Mouse (Mus musculus) intestine, embryonic 15.5 days (tissue): ENCODE data around the gene Hist1h4b. TPM values are rescaled to one million over a fixed set of nuclear protein-coding genes. Genes with fewer than 3 reads are reported as not detected.
"Not testable (repeated sequence)": the region's sequence is repeated elsewhere in the genome, so short reads cannot be mapped to it uniquely, and the experiment has no call there.

Source experiments
- ATAC-seq: fragments of 200-750 bp; cut with Nextera tagmentation; 2 replicates; pipeline ENCODE4 v1.8.0; 2017; ENCODE audit warnings: moderate TSS enrichment, moderate library complexity
- H3K27ac ChIP-seq: fragments of 300-500 bp; sonication (generic); 2 replicates; pipeline ENCODE4 v1.5.1; 2015; ENCODE audit warnings: mild to moderate bottlenecking, inconsistent platforms
- H3K27me3 ChIP-seq: fragments of 300-500 bp; sonication (generic); replicated peaks from 2 replicates; pipeline ENCODE4 v1.6.1; 2015; ENCODE audit warnings: inconsistent platforms
- H3K36me3 ChIP-seq: fragments of 300-500 bp; sonication (generic); 2 replicates; pipeline ENCODE4 v1.6.1; 2015; ENCODE audit warnings: inconsistent platforms
- H3K4me1 ChIP-seq: fragments of 300-500 bp; sonication (generic); replicated peaks from 2 replicates; pipeline ENCODE4 v1.6.1; 2015; ENCODE audit warnings: inconsistent platforms
- H3K4me2 ChIP-seq: fragments of 300-500 bp; sonication (generic); replicated peaks from 2 replicates; pipeline ENCODE4 v1.6.1; 2015; ENCODE audit warnings: mild to moderate bottlenecking, inconsistent platforms
- H3K4me3 ChIP-seq: fragments of 300-500 bp; sonication (generic); replicated peaks from 2 replicates; pipeline ENCODE4 v1.5.1; 2015; ENCODE audit warnings: inconsistent platforms
- H3K9ac ChIP-seq: fragments of 300-500 bp; sonication (generic); 2 replicates; pipeline ENCODE4 v1.6.1; 2015; ENCODE audit warnings: inconsistent platforms
- H3K9me3 ChIP-seq: fragments of 300-500 bp; sonication (generic); 2 replicates; pipeline ENCODE4 v1.6.1; 2016; ENCODE audit warnings: inconsistent platforms
- WGBS: fragments of 180-500 bp; shearing (Covaris S2); methylation state at CpG from one replicate; pipeline ENCODE4 v1.1.7; 2015; 5-methylcytosine and 5-hydroxymethylcytosine counted together
- polyA plus RNA-seq: library from polyadenylated mRNA; unstranded; fragments of >200 nt; fragmentation: Nextera tagmentation; extraction: Ambion mirVana; gene quantifications from 2 replicates; pipeline ENCODE4 v1.2.1, GENCODE M21; 2015

The Hist1h4b gene
- polyA plus RNA-seq, 1 experiment from 2014 or later: 5.5 TPM

DNA sequence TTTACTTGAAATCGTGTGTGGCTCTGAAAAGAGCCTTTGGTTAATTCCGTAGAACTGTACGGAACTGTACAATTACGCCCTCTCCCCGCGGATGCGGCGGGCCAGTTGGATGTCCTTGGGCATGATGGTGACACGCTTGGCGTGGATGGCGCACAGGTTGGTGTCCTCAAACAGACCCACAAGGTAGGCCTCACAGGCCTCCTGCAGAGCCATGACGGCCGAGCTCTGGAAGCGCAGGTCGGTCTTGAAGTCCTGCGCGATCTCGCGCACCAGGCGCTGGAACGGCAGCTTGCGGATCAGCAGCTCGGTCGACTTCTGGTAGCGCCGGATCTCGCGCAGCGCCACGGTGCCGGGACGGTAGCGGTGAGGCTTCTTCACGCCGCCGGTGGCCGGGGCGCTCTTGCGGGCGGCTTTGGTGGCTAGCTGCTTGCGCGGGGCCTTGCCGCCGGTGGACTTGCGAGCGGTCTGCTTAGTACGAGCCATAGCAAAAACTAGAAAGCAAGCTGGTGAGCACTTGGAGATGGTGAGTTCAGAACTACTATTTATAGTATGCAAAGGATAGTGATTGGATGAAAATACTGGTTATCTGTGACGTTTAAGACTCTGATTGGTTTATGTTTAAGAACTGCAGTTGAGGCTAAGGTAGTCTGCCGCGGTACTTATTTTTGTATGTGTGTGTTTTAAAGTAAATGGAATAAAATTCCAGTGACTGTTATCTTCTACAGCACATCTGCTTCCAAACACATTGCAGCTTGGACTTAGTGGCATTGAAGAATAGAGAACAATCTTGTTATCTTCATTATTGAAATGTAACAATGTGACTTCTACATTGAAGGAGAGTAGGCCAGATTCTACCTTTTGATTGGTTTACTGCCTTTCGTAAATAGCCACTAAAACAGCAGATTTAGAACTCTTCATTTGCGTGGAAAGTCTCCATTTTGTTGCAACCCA, 5.3 kb downstream of the Hist1h4b start, which contains the start of gene Hist1h3a:
Gene Hist1h3a, minus strand, starts transcription at position 516 of the 951 bp plus-strand sequence.
- not testable (repeated sequence) for H3K9me3 ChIP-seq, H3K36me3 ChIP-seq, H3K27me3 ChIP-seq
- peak; percentile 73 for ATAC-seq
- Histone ChIP-seq H3K4me2 (peak within 1 kb of the TSS; percentile 86), H3K4me1 (peaks cover 12% of the 10 kb centered on the region), H3K9ac (peak within 1 kb of the TSS; percentile 47), H3K27ac (peak within 1 kb of the TSS; percentile 97), H3K4me3 (peak within 1 kb of the TSS; percentile 50)
- under 1% methylated on average over 36 of the region's 52 CpGs for WGBS

DNA sequence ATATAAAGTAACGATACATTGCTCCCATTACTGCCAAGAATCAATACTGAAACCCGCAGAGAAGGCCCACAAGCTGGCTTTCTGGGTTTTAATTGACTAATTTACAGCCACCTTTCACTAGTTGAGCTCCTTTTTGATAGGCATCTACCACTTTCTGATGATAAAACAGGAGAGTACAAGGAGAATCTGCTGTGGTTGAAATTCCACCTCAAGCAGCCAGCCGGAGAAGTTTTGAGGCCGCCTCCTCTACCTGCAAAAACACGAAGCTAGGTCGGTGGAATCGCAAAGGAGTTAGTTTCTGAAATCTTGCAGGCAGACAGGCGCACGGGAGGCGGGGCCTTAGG, 6.4 kb downstream of the Hist1h4b start:
- WGBS: 0% methylated on average over 10 of the region's 10 CpGs
- H3K27ac ChIP-seq: peak overlapping the region; percentile 97
- H3K4me3 ChIP-seq: peak overlapping the region; percentile 50
- H3K4me1 ChIP-seq: peaks cover 12% of the 10 kb centered on the region
- H3K4me2 ChIP-seq: peak overlapping the region; percentile 86
- no peaks in the 10 kb centered on the region for H3K9me3 ChIP-seq
- H3K9ac ChIP-seq: peak overlapping the region; percentile 47
- H3K36me3 ChIP-seq: no peaks in the 10 kb centered on the region
- H3K27me3 ChIP-seq: no peaks in the 10 kb centered on the region
- ATAC-seq: no peak

DNA sequence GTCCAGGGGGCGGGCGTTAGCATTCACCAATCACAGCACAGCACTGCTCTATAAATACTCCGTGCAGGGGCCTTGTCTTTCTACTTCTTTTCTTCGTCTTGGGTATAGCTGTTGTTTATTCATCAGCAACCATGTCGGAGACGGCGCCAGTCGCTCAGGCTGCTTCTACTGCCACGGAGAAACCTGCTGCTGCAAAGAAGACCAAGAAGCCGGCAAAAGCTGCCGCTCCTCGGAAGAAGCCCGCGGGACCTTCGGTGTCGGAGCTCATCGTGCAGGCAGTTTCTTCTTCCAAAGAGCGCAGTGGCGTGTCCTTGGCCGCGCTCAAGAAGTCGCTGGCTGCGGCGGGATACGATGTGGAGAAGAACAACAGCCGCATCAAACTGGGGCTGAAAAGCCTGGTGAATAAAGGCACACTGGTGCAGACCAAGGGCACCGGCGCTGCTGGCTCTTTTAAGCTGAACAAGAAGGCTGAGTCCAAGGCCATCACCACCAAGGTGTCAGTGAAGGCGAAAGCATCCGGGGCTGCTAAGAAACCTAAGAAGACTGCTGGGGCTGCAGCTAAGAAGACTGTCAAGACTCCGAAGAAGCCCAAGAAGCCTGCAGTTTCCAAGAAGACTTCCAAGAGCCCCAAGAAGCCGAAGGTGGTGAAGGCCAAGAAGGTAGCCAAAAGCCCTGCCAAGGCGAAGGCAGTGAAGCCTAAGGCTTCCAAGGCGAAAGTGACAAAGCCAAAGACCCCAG, 6.9 kb downstream of the Hist1h4b start, which contains the start of gene Hist1h1a:
Gene Hist1h1a, plus strand, starts transcription at position 81 of the 738 bp plus-strand sequence.
- H3K9me3 ChIP-seq: no peaks in the 10 kb centered on the region
- peak; percentile 76 for ATAC-seq
- H3K4me3 ChIP-seq: peak within 1 kb of the TSS; percentile 50
- 4% methylated on average over 34 of the region's 34 CpGs for WGBS
- peak within 1 kb of the TSS; percentile 73 for H3K9ac ChIP-seq
- peak within 1 kb of the TSS; percentile 86 for H3K4me2 ChIP-seq
- H3K36me3 ChIP-seq: no peaks in the 10 kb centered on the region
- no peaks in the 10 kb centered on the region for H3K27me3 ChIP-seq
- H3K27ac ChIP-seq: peak within 1 kb of the TSS; percentile 97
- peaks cover 12% of the 10 kb centered on the region for H3K4me1 ChIP-seq

DNA sequence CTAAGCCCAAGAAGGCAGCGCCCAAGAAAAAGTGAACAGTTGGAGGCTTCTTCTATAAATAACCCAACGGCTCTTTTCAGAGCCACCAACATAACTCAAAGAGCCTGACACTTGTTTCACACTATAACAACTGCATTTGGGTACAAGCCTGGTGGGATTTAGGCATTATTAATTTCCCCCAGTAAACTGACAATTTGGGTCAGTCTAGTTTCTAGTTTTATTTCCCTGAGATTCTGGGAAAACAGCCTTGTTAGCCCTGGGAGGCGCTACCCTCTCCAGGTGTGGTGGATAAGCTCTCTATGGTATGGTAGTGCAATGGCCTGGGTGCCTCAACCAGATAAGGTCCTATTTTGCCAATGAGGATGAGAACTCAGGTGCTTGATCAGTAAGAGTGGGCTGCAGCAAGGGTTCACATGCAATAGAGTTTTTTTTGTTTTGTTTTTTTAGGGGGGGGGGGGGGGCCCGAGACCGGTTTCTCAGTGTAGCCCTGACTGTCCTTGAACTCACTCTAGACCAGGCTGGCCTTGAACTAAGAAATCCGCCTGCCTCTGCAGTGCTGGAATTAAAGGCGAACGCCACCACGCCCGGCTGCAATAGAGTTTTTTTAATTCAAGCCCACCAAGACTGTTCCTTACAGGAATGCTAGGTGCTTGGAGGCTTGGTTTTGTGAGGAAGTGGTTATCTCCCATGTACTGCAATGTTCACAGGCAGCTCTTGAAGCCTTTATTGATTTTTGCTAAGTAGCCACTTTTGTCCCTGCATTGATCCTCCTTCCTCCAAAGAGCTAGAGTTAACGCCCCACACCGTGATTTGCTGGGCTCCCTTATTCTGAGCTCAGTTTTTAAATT, 7.7 kb downstream of the Hist1h4b start:
- Histone ChIP-seq H3K9ac (peak overlapping the region; percentile 73), H3K36me3 (no peaks in the 10 kb centered on the region), H3K4me1 (peaks cover 12% of the 10 kb centered on the region), H3K27ac (peak overlapping the region; percentile 97), H3K4me2 (peak overlapping the region; percentile 86), H3K27me3 (no peaks in the 10 kb centered on the region), H3K4me3 (peak overlapping the region; percentile 50), H3K9me3 (no peaks in the 10 kb centered on the region)
- ATAC-seq: no peak
- 36% methylated on average over 12 of the region's 12 CpGs for WGBS

- no peak overlapping the region for H3K27ac ChIP-seq
- no peak overlapping the region for H3K4me3 ChIP-seq
- WGBS: 69% methylated on average over 1 of the region's 1 CpGs
- H3K9ac ChIP-seq: no peak overlapping the region
- H3K27me3 ChIP-seq: no peaks in the 10 kb centered on the region
- no peak overlapping the region for H3K4me2 ChIP-seq
- peaks cover 10% of the 10 kb centered on the region for H3K4me1 ChIP-seq
- H3K36me3 ChIP-seq: no peaks in the 10 kb centered on the region
- no peaks in the 10 kb centered on the region for H3K9me3 ChIP-seq
- ATAC-seq: no peak
Observed at GRCm38 (mm10) chr13:23765172-23765513, 8.3 kb downstream of the Hist1h4b start.

DNA sequence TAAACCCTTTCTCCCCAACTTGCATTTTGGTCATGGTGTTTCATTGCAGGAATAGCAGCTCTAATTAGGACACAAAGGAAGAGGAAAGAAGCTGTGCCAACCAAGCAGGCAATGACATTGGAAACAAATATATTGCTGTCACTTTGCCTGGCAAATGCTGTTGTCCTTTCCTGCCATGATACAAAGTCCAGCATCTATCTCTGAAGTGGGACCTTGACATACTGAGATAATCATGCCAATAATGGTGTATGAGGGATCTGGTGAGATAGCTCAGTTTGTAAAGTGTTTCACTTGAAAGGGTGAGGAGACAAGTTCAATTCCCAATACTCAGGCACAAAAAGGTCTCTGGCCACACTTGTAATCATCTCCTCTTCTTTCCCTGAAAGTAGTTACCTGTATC, 10.0 kb downstream of the Hist1h4b start:
- no peaks in the 10 kb centered on the region for H3K27me3 ChIP-seq
- H3K9ac ChIP-seq: no peak overlapping the region
- ATAC-seq: no peak
- H3K27ac ChIP-seq: no peak overlapping the region
- no peaks in the 10 kb centered on the region for H3K9me3 ChIP-seq
- H3K4me2 ChIP-seq: no peak overlapping the region
- H3K4me1 ChIP-seq: peaks cover 6% of the 10 kb centered on the region
- H3K36me3 ChIP-seq: no peaks in the 10 kb centered on the region
- no peak overlapping the region for H3K4me3 ChIP-seq

DNA sequence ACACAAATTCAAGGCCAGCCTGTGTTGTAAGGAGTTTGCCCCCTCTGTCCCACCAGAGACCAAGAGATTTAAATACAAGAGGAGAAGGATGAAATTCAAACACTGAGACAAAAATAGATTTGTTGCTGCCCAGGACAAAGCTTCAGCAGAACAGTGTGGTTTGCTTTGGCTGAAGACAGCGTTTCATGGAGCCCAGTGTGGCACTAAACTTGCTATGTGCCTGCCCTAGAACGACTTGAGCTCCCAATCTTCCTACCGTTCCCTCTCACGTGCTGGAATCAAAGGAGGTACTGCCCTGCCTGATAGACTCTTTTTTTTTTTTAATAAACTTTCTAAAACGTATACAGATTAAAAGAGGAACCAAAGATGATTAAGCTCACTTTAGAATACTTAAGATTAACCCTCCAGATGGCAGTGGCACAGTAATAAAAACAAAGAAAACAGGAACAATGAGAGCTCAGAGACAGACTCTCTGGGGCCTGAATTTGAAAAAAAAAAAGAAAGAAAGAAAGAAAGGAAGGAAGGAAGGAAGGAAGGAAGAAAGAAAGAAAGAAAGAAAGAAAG, 12.1 kb downstream of the Hist1h4b start:
- H3K36me3 ChIP-seq: no peaks in the 10 kb centered on the region
- no peaks in the 10 kb centered on the region for H3K27me3 ChIP-seq
- no peak overlapping the region for H3K27ac ChIP-seq
- H3K4me3 ChIP-seq: no peak overlapping the region
- no peak overlapping the region for H3K9ac ChIP-seq
- no peaks in the 10 kb centered on the region for H3K9me3 ChIP-seq
- ATAC-seq: no peak
- WGBS: 55% methylated on average over 5 of the region's 5 CpGs
- peaks cover 9% of the 10 kb centered on the region; the same call in 1 of the 2 replicates for H3K4me1 ChIP-seq
- no peak overlapping the region for H3K4me2 ChIP-seq

- H3K36me3 ChIP-seq, H3K27me3 ChIP-seq, H3K9ac ChIP-seq, H3K4me2 ChIP-seq, H3K4me1 ChIP-seq, H3K9me3 ChIP-seq, H3K4me3 ChIP-seq, H3K27ac ChIP-seq, ATAC-seq: not testable (repeated sequence)
- 88% methylated on average over 2 of the region's 2 CpGs for WGBS
Observed at GRCm38 (mm10) chr13:23769613-23770012, 12.8 kb downstream of the Hist1h4b start, which contains the start of gene Trim38. Gene Trim38, plus strand, starts transcription at chr13:23769913.

GRCm38 (mm10) chr13:23772561-23773313, 15.9 kb downstream of the Hist1h4b start:
- no peak overlapping the region for H3K9ac ChIP-seq
- H3K4me2 ChIP-seq: peak overlapping the region; percentile 45
- no peak overlapping the region for H3K27ac ChIP-seq
- peak; percentile 95 for ATAC-seq
- no peak overlapping the region for H3K4me3 ChIP-seq
- no peaks in the 10 kb centered on the region for H3K9me3 ChIP-seq
- H3K4me1 ChIP-seq: 0 out of 2 replicates have a peak, but pooled peaks cover 4% of the 10 kb centered on the region
- no peaks in the 10 kb centered on the region for H3K36me3 ChIP-seq
- 21% methylated on average over 21 of the region's 21 CpGs for WGBS
- H3K27me3 ChIP-seq: no peaks in the 10 kb centered on the region

GRCm38 (mm10) chr13:23778339-23778738, 21.5 kb downstream of the Hist1h4b start:
- Histone ChIP-seq H3K9ac (no peak overlapping the region), H3K27ac (no peak overlapping the region), H3K4me1 (no peaks in the 10 kb centered on the region), H3K4me2 (no peak overlapping the region), H3K9me3 (no peaks in the 10 kb centered on the region), H3K36me3 (no peaks in the 10 kb centered on the region), H3K4me3 (no peak overlapping the region), H3K27me3 (no peaks in the 10 kb centered on the region)
- 93% methylated on average over 7 of the region's 7 CpGs for WGBS
- ATAC-seq: no peak

DNA sequence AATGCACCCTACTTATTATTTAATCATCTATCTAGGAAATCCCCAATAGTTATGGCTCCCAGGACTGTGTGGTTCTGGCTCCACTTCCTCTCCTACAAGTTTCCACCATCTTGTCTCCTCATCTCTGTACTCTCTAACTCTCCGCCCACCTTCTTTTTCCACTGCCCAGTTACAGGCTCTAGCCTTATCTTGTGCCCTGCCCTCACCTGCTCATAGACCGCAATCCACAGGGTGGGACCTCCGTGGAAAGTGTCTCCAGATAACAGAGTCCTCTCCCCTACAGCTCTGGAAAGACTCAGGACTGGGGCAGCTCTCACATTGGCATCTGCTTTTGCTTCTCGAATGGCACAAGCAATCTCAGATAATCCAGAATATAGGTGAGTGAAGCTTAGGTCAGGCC, 22.2 kb downstream of the Hist1h4b start:
- Histone ChIP-seq H3K4me3 (no peak overlapping the region), H3K9me3 (no peaks in the 10 kb centered on the region), H3K4me2 (no peak overlapping the region), H3K4me1 (no peaks in the 10 kb centered on the region), H3K36me3 (no peaks in the 10 kb centered on the region), H3K27ac (no peak overlapping the region), H3K9ac (no peak overlapping the region), H3K27me3 (no peaks in the 10 kb centered on the region)
- no peak for ATAC-seq
- WGBS: 64% methylated on average over 4 of the region's 4 CpGs
